Mouse (Mus musculus) forebrain, embryonic 11.5 days (tissue): ENCODE data around the gene Hpcal4. TPM values are rescaled to one million over a fixed set of nuclear protein-coding genes. Genes with fewer than 3 reads are reported as not detected.

Source experiments
- ATAC-seq: fragments of 200-750 bp; cut with Nextera tagmentation; replicated peaks from 2 replicates; pipeline ENCODE4 v1.8.0; 2017; ENCODE audit warnings: moderate TSS enrichment; ENCODE audit not compliant: low FRiP score
- DNase-seq: peaks from one replicate; pipeline ENCODE4 v3.0.0-alpha.2; 2017; ENCODE audit warnings: low spot score
- H3K27ac ChIP-seq: fragments of 300-500 bp; sonication (generic); 2 replicates; pipeline ENCODE4 v1.5.1; 2014; ENCODE audit warnings: low read depth, low read length
- H3K27me3 ChIP-seq: fragments of 300-500 bp; sonication (generic); 2 replicates; pipeline ENCODE4 v1.6.1; 2014; ENCODE audit warnings: mild to moderate bottlenecking, low read length, mixed read lengths; ENCODE audit not compliant: control insufficient read depth, insufficient read depth
- H3K36me3 ChIP-seq: fragments of 300-500 bp; sonication (generic); 2 replicates; pipeline ENCODE4 v1.6.1; 2014; ENCODE audit warnings: mild to moderate bottlenecking, low read length, moderate library complexity, mixed read lengths; ENCODE audit not compliant: control insufficient read depth, insufficient read depth
- H3K4me1 ChIP-seq: fragments of 300-500 bp; sonication (generic); replicated peaks from 2 replicates; pipeline ENCODE4 v1.6.1; 2014; ENCODE audit warnings: low read length, mixed read lengths; ENCODE audit not compliant: control insufficient read depth, insufficient read depth
- H3K4me2 ChIP-seq: fragments of 300-500 bp; sonication (generic); 2 replicates; pipeline ENCODE4 v1.6.1; 2014; ENCODE audit warnings: low read depth, mild to moderate bottlenecking, low read length, moderate library complexity, mixed read lengths; ENCODE audit not compliant: severe bottlenecking
- H3K4me3 ChIP-seq: fragments of 300-500 bp; sonication (generic); 2 replicates; pipeline ENCODE4 v1.5.1; 2014; ENCODE audit warnings: low read depth, low read length
- H3K9ac ChIP-seq: fragments of 300-500 bp; sonication (generic); 2 replicates; pipeline ENCODE4 v1.6.1; 2014; ENCODE audit warnings: low read length
- H3K9me3 ChIP-seq: fragments of 300-500 bp; sonication (generic); 2 replicates; pipeline ENCODE4 v1.6.1; 2016; ENCODE audit warnings: low read length, mixed read lengths; ENCODE audit not compliant: control insufficient read depth
- WGBS: fragments of 180-500 bp; shearing (Covaris S2); extraction: QIAGEN DNeasy Blood & Tissue Kit; methylation state at CpG from one replicate; pipeline ENCODE4 v1.1.7; 2014; 5-methylcytosine and 5-hydroxymethylcytosine counted together
- polyA plus RNA-seq: library from polyadenylated mRNA; unstranded; fragments of >200 nt; fragmentation: Nextera tagmentation; extraction: Ambion mirVana; gene quantifications from 2 replicates; pipeline ENCODE4 v1.2.1, GENCODE M21; 2014

Gene Hpcal4
- polyA plus RNA-seq, result 0.41 and 0.60 TPM in 2 replicates

DNA sequence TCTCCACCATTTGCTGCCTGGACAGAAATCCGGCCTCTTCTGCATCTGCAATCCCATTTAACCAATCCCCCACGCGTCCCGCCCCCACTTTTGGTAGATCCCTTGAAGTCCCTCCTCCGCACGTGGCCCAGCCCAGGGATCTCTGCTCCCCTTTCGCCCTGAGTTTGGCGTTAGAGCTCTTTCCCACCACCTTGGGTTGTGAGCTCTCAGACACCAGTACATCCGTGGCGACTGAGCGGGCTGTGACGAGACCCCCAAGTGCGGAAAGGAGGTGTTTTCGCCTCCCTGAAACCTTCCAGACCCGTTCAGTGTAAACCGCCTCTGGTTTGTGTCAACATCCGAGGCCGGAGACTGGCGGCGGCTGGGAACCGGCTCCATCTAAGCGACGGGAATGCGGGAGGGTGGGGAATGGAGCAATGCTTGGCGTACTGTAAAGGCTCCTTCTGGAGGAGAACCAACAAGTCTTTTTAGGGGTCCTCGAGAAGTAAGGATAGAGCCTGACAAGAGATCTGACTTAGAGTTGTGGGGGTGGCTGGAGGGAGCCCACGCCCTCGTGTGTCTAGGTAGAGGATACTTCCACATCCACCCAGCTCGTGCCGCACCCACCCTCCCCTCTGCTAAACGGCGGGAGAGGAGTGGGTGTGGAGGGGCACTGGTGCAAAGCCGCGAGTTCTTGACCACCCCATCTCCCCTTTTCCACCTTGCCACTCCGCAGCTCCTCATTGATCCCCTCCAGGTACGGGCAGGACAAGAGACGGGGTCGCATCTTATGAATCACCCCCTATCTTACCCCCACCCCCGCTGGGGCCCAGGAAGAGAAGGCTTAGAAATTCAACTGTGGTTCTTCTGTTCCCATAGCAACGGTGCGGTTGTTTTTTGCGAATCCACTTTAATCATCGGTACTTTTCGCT lies at the start of gene Hpcal4:
Gene Hpcal4, plus strand, starts transcription at position 900 of the 911 bp plus-strand sequence.
- DNase-seq (peak; percentile 67), ATAC-seq (peak; percentile 45)
- peak within 1 kb of the TSS; percentile 78 for H3K4me2 ChIP-seq
- H3K36me3 ChIP-seq, result no peaks in the 10 kb centered on the region
- no peak within 1 kb of the TSS for H3K27ac ChIP-seq
- peaks cover 37% of the 10 kb centered on the region for H3K27me3 ChIP-seq
- peak within 1 kb of the TSS; percentile 43 for H3K4me3 ChIP-seq
- H3K4me1 ChIP-seq, result peaks cover 7% of the 10 kb centered on the region
- no peaks in the 10 kb centered on the region for H3K9me3 ChIP-seq
- under 1% methylated on average over 44 of the region's 44 CpGs for WGBS
- H3K9ac ChIP-seq, result peak within 1 kb of the TSS; percentile 39

DNA sequence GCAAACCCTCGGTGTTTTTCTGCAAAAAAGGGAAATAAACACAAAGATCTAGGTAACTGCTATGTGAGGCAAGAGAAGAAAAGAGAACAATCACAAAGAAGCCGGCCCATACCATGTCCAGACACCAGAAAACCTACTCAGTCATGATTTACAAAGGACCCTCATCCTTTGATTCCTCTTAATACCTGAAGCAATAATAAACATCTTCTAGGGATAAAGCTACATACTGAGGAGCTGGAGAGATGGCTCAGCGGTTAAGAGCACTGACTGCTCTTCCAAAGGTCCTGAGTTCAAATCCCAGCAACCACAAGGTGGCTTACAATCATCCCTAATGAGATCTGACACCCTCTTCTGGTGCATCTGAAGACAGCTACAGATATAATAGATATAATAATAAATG lies 45.5 kb upstream of the Hpcal4 start:
- H3K9ac ChIP-seq, result no peak overlapping the region
- H3K4me1 ChIP-seq, result no peaks in the 10 kb centered on the region; the same call in 1 of the 2 replicates
- WGBS, result 92% methylated on average over 3 of the region's 3 CpGs
- H3K36me3 ChIP-seq, result peaks cover 7% of the 10 kb centered on the region; the same call in 1 of the 2 replicates
- no peak for DNase-seq
- no peak overlapping the region for H3K4me2 ChIP-seq
- ATAC-seq, result no peak
- H3K27me3 ChIP-seq, result peaks cover 2% of the 10 kb centered on the region; the same call in 1 of the 2 replicates
- H3K27ac ChIP-seq, result no peak overlapping the region
- no peak overlapping the region for H3K4me3 ChIP-seq
- H3K9me3 ChIP-seq, result no peaks in the 10 kb centered on the region

DNA sequence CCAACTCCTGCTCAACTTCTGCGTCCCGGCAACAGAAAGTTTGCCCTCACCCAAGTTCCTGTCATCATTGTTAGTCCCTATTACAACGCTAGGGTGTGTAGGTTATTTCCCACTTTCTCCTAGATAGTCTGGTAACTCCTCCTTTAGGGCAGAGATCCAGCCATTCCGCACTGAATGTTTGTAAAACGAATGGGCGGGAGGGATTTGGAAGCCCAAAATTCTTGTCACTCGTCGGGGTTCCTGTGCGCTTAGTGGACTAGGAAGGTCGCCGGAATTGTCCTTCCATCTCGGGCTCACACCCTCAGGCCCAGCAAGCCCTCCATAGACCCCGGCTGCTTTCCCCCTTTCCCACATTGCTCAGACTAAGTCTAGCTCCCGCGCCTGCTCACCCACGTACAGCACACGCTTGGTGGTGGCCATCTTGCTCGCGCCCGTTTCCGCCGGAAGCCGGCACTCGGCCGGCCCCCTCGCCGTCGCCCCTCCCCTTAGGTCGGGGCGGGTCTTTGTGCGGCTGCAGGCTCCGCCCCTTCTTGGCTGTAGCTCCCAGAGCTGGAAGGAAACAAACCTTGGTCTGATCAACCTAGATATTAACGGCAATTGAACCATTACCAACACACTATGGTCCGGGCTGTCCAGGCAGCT lies 43.4 kb upstream of the Hpcal4 start, which contains the start of gene Ppie:
Gene Ppie, minus strand, starts transcription at position 439 of the 642 bp plus-strand sequence.
- H3K27ac ChIP-seq, result peak within 1 kb of the TSS; percentile 47
- H3K9me3 ChIP-seq, result no peaks in the 10 kb centered on the region
- ATAC-seq, result peak; percentile 98
- H3K9ac ChIP-seq, result peak within 1 kb of the TSS; percentile 74
- H3K4me1 ChIP-seq, result no peaks in the 10 kb centered on the region; the same call in 1 of the 2 replicates
- WGBS, result under 1% methylated on average over 34 of the region's 34 CpGs
- DNase-seq, result peak; percentile 95
- H3K4me3 ChIP-seq, result peak within 1 kb of the TSS; percentile 73
- H3K27me3 ChIP-seq, result peaks cover 2% of the 10 kb centered on the region; the same call in 1 of the 2 replicates
- H3K36me3 ChIP-seq, result peaks cover 4% of the 10 kb centered on the region; the same call in 1 of the 2 replicates
- H3K4me2 ChIP-seq, result peak within 1 kb of the TSS; percentile 67

- no peak for ATAC-seq
- H3K4me1 ChIP-seq, result no peaks in the 10 kb centered on the region
- 82% methylated on average over 5 of the region's 5 CpGs for WGBS
- no peaks in the 10 kb centered on the region for H3K9me3 ChIP-seq
- no peak for DNase-seq
- H3K27ac ChIP-seq, result no peak overlapping the region
- no peaks in the 10 kb centered on the region for H3K36me3 ChIP-seq
- H3K27me3 ChIP-seq, result no peaks in the 10 kb centered on the region
- H3K9ac ChIP-seq, result no peak overlapping the region
- no peak overlapping the region for H3K4me3 ChIP-seq
- H3K4me2 ChIP-seq, result no peak overlapping the region
Observed at GRCm38 (mm10) chr4:123147446-123148150, 35.4 kb upstream of the Hpcal4 start.

- no peaks in the 10 kb centered on the region for H3K36me3 ChIP-seq
- WGBS, result 78% methylated on average over 4 of the region's 4 CpGs
- no peaks in the 10 kb centered on the region for H3K4me1 ChIP-seq
- H3K4me3 ChIP-seq, result no peak overlapping the region
- ATAC-seq (no peak), DNase-seq (no peak)
- H3K9me3 ChIP-seq, result no peaks in the 10 kb centered on the region
- H3K27ac ChIP-seq, result no peak overlapping the region
- no peak overlapping the region for H3K9ac ChIP-seq
- no peak overlapping the region for H3K4me2 ChIP-seq
- peaks cover 2% of the 10 kb centered on the region; the same call in 1 of the 2 replicates for H3K27me3 ChIP-seq
Observed at GRCm38 (mm10) chr4:123152003-123152402, 31.0 kb upstream of the Hpcal4 start.

DNA sequence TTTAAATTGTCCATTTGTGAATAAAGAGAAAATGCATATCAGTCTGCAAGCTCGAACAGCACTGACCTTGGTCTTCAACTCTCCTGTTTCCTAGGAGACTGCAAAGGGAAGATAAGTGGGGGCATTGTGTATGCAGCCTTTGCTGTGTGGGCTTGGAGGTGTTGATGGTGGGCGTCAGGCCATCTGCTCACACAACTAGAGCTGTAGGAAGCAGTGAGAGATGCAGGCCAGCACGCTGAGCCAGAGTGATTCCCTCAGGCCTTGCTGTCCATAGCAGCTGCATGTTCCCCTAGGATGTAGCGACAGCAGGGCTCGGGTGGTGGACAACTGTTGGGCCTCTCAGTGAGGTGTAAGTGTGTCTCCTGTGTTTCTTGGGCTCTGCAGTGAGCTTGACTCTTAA lies 30.1 kb upstream of the Hpcal4 start:
- no peak overlapping the region for H3K9ac ChIP-seq
- ATAC-seq (no peak), DNase-seq (no peak)
- no peaks in the 10 kb centered on the region for H3K4me1 ChIP-seq
- 67% methylated on average over 5 of the region's 5 CpGs for WGBS
- peaks cover 2% of the 10 kb centered on the region; the same call in 1 of the 2 replicates for H3K27me3 ChIP-seq
- no peaks in the 10 kb centered on the region for H3K36me3 ChIP-seq
- H3K4me2 ChIP-seq, result no peak overlapping the region
- H3K27ac ChIP-seq, result no peak overlapping the region
- no peaks in the 10 kb centered on the region for H3K9me3 ChIP-seq
- H3K4me3 ChIP-seq, result no peak overlapping the region

DNA sequence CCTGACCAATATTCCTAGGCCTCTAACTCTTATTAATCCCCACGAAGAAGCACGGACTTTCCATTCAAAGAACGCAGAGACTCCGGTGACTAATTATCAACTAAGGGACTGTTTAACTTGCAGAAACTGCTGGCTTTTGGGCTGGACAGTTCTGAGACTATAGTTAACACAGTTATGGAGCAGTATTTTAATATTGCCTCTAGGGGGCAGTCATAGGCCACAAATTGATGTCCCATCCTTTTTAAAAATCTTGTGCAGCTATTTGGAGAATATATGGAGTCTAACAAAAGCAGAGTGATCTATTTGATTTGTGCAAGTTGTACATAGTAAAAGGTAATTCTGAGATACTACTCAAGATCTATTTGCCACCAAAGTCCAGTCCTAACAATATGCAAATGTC lies 28.0 kb upstream of the Hpcal4 start:
- Histone ChIP-seq H3K4me3 (no peak overlapping the region), H3K9ac (no peak overlapping the region), H3K9me3 (no peaks in the 10 kb centered on the region), H3K27ac (no peak overlapping the region), H3K4me2 (no peak overlapping the region), H3K4me1 (no peaks in the 10 kb centered on the region), H3K27me3 (peaks cover 2% of the 10 kb centered on the region; the same call in 1 of the 2 replicates), H3K36me3 (no peaks in the 10 kb centered on the region)
- ATAC-seq (no peak), DNase-seq (no peak)
- WGBS, result 25% methylated on average over 4 of the region's 4 CpGs

GRCm38 (mm10) chr4:123155427-123155826 lies 27.6 kb upstream of the Hpcal4 start:
- H3K4me3 ChIP-seq, result no peak overlapping the region
- WGBS, result 63% methylated on average over 2 of the region's 2 CpGs
- H3K4me2 ChIP-seq, result no peak overlapping the region
- no peaks in the 10 kb centered on the region for H3K36me3 ChIP-seq
- H3K4me1 ChIP-seq, result no peaks in the 10 kb centered on the region
- H3K9me3 ChIP-seq, result no peaks in the 10 kb centered on the region
- DNase-seq (no peak), ATAC-seq (no peak)
- peaks cover 2% of the 10 kb centered on the region; the same call in 1 of the 2 replicates for H3K27me3 ChIP-seq
- H3K27ac ChIP-seq, result no peak overlapping the region
- no peak overlapping the region for H3K9ac ChIP-seq
